Mouse (Mus musculus): Measurements from ENCODE around the gene Slc25a41.
"Not testable (repeated sequence)": the region's sequence is repeated elsewhere in the genome, so short reads cannot be mapped to it uniquely, and the experiment has no call there.

Slc25a41 gene

GRCm38 (mm10) chr17:57041554-57041953 lies at the start of gene Slc25a41:
Gene Slc25a41, minus strand, starts transcription at chr17:57041654.
- DNase-seq = no peak

DNA sequence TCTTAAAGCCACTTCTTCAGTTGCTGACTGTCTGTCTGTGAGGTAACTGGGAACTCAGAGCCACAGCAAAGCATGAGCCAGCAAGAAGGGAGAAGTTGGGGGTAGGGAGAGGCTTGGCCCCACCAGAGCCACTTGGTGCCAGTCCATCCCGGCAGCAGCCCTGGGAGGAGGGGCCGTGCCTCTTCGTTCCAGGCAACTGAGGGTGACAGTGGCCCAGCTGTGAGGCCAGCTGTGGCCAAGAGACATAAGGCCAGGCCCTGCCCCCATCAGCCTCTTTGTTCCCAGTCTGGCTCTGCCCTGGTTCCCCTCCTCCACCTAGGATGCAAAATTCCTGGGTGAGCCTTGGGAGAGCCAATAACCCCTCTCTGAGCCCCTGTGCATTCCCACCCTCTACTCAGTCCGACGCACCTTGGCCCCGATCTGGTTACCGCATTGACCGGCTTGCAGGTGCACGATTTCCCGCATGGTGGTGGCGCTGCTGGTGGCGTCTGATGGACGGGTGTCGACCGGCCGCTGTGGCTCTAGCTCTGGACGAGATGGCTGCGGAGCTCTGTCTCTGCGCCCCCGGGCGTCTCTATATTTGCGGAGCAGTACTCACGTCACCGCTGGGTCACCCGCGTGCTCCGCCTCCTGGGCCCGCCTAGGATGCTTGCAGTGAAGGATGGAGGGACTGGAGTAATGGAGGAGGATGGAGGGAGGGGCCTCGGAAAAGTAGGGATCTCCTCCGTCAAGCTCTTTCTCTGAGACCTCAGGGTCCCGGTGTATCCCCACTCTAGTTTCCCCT lies 45.8 kb upstream of the Slc25a41 start, which contains the start of gene Tubb4a:
TSS of gene Tubb4a (minus strand) at position 734 of the 784 bp plus-strand sequence.
- DNase-seq = peak; percentile 91

DNA sequence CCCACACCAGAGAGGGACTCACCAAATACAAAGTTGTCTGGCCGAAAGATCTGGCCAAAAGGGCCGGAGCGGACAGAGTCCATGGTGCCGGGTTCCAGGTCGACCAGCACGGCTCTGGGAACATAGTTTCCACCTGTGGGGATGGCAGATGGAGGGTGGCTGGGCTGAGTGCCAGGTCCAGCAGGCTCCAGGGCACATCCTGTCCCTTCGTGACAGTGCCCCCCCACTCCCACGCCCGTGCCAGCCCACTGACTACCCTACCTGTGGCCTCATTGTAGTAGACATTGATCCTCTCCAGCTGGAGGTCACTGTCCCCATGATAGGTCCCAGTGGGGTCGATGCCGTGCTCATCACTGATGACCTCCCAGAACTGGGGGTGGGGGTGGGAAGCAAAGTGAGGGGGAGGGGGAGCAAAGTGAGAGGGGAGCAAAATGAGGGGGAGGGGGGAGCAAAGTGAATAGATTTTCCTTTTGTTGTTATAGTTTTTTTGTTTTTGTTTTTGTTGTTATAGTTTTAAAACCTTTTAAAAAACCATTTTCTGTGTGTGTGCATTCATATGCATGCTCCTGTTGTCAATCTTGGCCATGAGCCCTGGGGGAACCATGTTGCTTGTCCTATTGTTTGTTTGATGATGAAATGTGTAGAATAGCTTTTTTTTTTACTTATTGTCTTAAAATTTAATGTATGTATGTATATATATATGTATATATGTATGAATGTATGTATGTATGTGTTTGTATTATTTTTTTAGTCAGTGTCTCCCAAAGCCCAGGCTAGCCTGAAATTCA lies 44.7 kb upstream of the Slc25a41 start:
- peak; percentile 97 for DNase-seq

DNA sequence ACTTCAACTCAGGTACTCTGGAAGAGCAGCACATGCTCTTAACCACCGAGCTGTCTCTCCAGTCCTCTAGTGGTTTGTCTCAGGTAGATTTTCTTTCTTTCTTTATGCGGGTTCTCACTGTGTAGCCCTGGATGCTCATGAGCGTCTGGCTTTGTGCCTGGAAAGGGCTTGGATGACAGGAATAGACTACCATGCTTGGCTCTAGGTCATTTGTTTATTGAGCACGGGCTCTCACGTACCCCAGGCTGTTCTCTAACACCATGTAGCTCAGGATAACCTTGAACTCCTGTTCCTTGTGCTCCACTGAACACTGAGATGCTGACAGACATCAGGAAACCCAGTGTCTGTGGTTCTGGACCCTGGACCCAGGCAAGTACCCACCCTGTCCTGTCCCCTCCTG lies 41.0 kb upstream of the Slc25a41 start:
- DNase-seq = peak; percentile 66

GRCm38 (mm10) chr17:57081234-57081842 lies 39.9 kb upstream of the Slc25a41 start:
- DNase-seq = no peak

DNA sequence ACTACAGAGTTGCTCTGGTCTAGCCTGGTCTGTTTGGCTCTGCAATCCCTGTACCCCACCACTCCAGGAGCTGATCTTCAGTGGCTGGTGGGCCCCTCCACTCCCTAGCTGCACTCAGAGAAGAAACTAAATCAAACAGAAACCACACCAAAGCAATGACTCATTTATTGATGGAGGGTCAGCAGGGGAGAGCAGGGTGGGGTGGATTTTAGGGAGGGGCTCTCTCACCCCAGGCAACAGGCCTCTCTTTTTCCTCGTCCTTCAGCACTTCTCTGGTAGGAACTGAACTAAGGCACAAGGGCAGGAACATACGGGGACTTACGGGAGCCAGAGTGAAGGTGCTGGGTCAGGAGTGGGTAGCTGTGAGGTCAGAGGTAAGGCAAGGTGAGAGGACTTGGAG lies 38.5 kb upstream of the Slc25a41 start:
- DNase-seq = no peak

- no peak for DNase-seq
These were observed 36.9 kb upstream of the Slc25a41 start, which contains the start of gene Dennd1c for GRCm38 (mm10) chr17:57078336-57078735. Gene Dennd1c, minus strand, starts transcription at chr17:57078514.

- DNase-seq = no peak
These were observed 35.5 kb upstream of the Slc25a41 start for GRCm38 (mm10) chr17:57076916-57077315.

DNA sequence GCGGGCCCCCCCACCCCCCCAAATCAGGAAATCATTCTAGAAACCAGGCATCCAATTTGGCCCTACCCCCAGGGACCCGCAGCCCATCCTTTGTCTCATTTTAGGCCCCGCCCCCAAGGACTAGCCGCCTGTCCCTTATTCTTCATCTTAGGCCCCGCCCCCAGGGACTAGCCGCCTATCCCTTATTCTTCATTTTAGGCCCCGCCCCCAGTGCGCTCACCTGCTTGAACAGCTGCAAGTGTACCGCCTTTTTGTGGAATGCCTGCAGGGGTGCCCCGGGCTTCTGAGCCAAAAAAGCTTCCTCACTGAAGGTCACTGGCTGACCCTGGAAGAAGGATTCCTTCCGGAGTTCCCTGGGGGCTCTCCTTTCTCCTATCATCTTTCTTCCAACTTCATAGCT lies 29.2 kb upstream of the Slc25a41 start:
- no peak for DNase-seq

DNA sequence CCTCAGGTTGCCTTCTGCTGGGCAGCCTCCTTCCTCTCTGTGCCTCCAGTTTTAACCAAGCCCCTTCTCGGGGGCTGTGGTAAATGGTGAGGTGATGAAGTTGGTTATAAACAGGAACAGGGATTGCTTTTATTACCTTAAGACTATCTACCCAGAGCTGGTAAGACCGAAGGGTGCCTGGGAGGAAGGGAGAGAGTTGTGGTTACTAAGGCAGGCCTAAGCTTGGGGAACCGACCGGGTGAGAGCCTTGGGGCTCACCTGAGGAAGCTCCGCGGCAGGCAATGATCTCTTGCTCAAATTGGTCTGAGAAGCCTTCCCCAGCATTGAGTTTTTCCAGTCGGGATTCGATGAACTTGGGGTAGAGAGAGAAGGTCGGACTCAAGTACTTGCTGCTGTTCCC lies 28.8 kb upstream of the Slc25a41 start:
- DNase-seq = no peak

GRCm38 (mm10) chr17:57066908-57067307 lies 25.5 kb upstream of the Slc25a41 start:
- no peak for DNase-seq

DNA sequence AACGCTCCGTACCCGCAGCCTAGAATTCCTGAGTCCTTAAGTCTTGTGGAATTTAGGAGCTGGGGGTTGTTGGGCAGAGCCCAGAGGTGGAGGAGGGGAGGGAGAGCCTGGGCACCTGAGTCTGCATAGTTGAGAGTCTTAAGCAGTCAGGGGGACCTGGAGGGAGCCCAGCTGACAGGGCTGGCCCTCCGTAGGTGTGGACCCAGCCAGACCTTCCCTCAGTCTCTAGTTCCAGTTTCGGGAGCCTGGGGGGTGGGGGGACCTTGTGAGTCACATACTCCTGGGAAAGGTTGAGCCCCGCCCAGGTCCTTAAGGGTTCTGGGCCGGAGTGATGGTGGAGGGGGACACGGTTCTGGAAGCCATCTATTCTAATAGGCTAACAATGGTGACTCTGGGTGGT lies 21.6 kb upstream of the Slc25a41 start:
- no peak for DNase-seq

GRCm38 (mm10) chr17:57062548-57062947 lies 21.1 kb upstream of the Slc25a41 start:
- DNase-seq = no peak

DNA sequence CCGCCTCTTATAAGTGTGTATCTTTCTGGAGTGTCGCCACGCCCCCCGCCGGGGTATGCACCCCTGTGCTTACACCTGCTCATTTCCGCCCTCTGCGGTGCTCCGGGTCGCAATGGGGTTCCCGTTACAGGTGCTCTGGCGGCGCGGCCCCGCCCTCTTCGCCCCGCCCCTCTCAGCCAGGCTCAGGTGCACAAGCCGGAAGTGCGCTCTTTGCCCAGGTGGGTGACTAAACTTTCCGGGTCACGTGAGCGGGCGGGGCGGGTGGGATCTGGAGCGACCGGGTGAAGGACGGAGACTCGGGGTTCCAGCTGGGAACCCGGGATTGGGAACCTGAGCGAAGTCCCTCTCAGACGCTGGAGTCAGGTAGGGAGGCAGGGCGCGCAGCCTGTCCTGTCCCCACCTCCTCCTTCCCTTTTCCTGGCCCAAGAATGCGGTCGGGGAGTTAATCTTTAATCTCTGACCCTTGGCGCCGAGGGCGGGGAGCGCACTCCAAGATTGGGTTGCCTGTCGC lies 20.6 kb upstream of the Slc25a41 start:
- peak; percentile 71 for DNase-seq

DNA sequence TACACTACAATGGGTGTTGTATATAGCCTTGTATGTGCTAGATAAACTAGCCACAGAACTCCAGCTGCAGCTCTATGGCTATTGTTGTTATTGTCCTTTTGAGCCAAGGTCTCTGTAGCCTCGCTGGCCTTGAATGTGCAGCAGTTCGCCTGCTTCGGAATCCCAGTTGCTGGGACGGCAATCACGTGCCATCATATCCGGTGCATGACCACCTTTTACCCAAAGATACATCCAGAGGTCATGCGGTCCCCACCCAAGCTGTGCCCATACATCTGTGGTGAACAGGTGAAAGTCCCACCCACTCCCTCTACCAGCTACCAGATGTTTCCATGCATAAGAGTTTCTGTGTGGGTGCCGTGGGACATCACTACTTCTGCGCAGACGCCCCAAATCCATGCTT lies 19.6 kb upstream of the Slc25a41 start:
- peak; percentile 47 for DNase-seq

GRCm38 (mm10) chr17:57060231-57060801 lies 18.9 kb upstream of the Slc25a41 start:
- peak; percentile 99 for DNase-seq

- DNase-seq = peak; percentile 70
These were observed 18.1 kb upstream of the Slc25a41 start, which contains the start of gene Slc25a23 for GRCm38 (mm10) chr17:57059486-57059977. Gene Slc25a23, minus strand, starts transcription at chr17:57059863.

DNA sequence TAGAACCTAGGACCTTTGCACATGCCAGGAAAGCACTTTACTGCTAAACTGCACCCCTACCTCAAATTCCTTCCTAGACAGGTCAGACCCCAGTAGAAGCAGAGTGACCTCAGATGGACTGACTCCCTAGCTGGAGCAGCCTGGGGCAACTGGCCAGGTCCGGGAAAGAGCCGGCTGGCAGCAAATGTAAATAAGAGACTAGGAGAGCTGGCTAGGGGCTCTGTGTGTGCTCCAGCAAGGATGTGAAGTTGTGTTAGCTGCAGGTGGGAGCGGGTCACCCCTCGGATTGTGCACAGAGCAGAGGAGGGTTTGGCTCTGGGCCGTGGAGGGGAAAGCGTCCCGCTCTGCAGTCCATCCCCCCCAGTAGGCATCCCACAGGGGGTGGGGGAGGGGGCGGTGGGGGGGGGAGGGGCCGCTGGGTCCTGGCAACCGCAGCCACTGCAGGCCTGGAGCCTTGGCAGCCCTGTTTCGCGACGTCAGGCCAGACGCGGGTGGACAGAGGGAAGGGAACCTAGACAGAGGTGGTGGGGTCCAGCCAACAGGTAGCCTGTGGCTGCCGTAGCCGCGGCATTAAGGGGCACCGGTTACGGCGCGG lies 17.5 kb upstream of the Slc25a41 start, which contains the start of gene Crb3:
TSS of gene Crb3 (plus strand) at position 215 of the 595 bp plus-strand sequence.
- peak; percentile 60 for DNase-seq

DNA sequence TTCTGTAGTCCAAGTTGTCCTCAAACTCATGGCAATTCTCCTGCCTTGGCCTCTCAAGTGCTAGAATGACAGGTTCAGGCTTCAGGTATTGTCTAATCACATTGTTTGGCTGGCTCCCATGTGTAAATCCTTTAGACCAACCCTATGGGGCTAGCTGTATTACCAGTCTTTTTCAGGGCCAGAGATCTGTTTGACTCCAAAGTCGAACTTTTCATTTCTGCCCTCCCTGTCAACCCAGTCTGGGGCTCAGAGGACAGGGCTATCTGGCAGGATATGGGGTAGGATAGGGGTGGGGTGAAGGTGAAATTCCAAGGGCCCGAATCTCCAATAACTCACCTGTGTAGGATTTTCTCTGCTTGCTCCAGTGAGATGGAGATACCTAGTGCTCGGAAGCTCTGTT lies 14.8 kb upstream of the Slc25a41 start:
- no peak for DNase-seq

GRCm38 (mm10) chr17:57051679-57052078 lies 10.2 kb upstream of the Slc25a41 start:
- DNase-seq = not testable (repeated sequence)

GRCm38 (mm10) chr17:57048816-57049215 lies 7.4 kb upstream of the Slc25a41 start:
- no peak for DNase-seq

DNA sequence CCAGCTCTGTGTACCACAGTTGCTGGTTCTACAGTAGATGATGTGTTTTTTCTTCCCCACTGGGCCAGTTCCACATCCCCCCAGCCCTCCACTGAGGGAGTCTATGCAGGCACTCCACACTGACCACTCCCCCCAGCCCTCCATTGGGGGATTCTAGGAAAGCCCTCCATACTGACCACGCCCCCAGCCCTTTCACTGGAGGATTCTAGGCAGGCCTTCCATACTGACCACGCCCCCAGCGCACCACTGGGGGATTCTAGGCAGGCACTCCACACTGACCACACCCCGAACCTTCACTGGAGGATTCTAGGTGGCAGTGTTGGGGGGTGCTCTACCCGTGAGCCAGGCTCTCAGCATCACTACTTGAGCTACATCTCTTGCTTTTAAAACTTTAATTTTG lies 6.0 kb upstream of the Slc25a41 start:
- DNase-seq = no peak
